Mouse (Mus musculus): Measurements from ENCODE around the gene Depdc5. TPM values are rescaled to one million over a fixed set of nuclear protein-coding genes. Genes with fewer than 3 reads are reported as not detected.

The Depdc5 gene
- total and polyA plus RNA-seq, 3 experiments: 21.1 to 39.3 (median 36.6) TPM

GRCm38 (mm10) chr5:32934654-32935053, 71.2 kb downstream of the Depdc5 start:
- in situ Hi-C loops (cut with MboI; ENCODE audit: low pct_ligation_motif_present, low pct_unique_long_range_greater_than_20kb, low sequenced_read_pairs): loop anchor here (25.0 kb wide), 1 partner anchor 203 kb away; no protein-coding TSS in a partner anchor
- no peak for TF ChIP-seq CHD1 (IDR thresholded peaks at IDR 0.05; ENCODE audit: low read depth, low read length)
- peak; percentile 11 for TF ChIP-seq RAD21 (IDR thresholded peaks at IDR 0.05; ENCODE audit: low read depth, low read length)
- peak; percentile 56 for TF ChIP-seq SMC3 (IDR thresholded peaks at IDR 0.05; ENCODE audit: low read depth, low read length)
- TF ChIP-seq MYC (IDR thresholded peaks at IDR 0.05; ENCODE audit: low read depth, low read length): peak; percentile 56
- peak in 1 of 2 experiments; percentile 75; a peak in 2 of 4 replicates for TF ChIP-seq CTCF (conservative IDR thresholded peaks at IDR 0.05 in 1 of 2, IDR thresholded peaks at IDR 0.05 in 1 of 2; ENCODE audit: low read depth in 2 of 2, low read length in 2 of 2)
- TF ChIP-seq MXI1 (IDR thresholded peaks at IDR 0.05; ENCODE audit: low read depth, low read length): no peak
- Histone ChIP-seq H3K9me3 (replicated peaks; ENCODE audit: low read length) (no peaks in the 10 kb centered on the region), H3K4me3 (replicated peaks in 1 of 3; ENCODE audit: low read depth in 2 of 3, low read length in 2 of 3, poor library complexity in 1 of 3) (no peak overlapping the region), H3K36me3 (replicated peaks in 1 of 2; ENCODE audit: control insufficient read depth in 1 of 2, insufficient read depth in 1 of 2, low read length in 1 of 2) (peaks cover 52 to 77% of the 10 kb centered on the region in 2 experiments), H3K79me2 (replicated peaks; ENCODE audit: control insufficient read depth, extremely low read depth, insufficient read depth, poor library complexity, severe bottlenecking) (no peaks in the 10 kb centered on the region), H3K27ac (ENCODE audit: insufficient read depth, low read depth) (no peak overlapping the region), H3K9ac (ENCODE audit: insufficient read depth, low read depth) (no peak overlapping the region), H3K4me2 (ENCODE audit: insufficient read depth, low read depth, poor library complexity, severe bottlenecking) (no peak overlapping the region), H3K27me3 (replicated peaks) (no peaks in the 10 kb centered on the region), H3K4me1 (ENCODE audit: control insufficient read depth in 1 of 2, insufficient read depth in 2 of 2) (peaks cover 0 to 19% of the 10 kb centered on the region in 2 experiments; a peak in 3 of 4 replicates)
- dilution Hi-C loops (cut with MboI; ENCODE audit: extremely low pct_ligation_motif_present, extremely low pct_unique_long_range_greater_than_20kb, low sequenced_read_pairs): no loop called here
- peak; percentile 49 for DNase-seq (ENCODE audit: extremely low read depth)

- Histone ChIP-seq H3K9me3 (replicated peaks; ENCODE audit: low read length) (no peaks in the 10 kb centered on the region), H3K27me3 (replicated peaks) (no peaks in the 10 kb centered on the region), H3K4me2 (ENCODE audit: insufficient read depth, low read depth, poor library complexity, severe bottlenecking) (no peak overlapping the region), H3K27ac (ENCODE audit: insufficient read depth, low read depth) (no peak overlapping the region), H3K9ac (ENCODE audit: insufficient read depth, low read depth) (no peak overlapping the region), H3K36me3 (replicated peaks in 1 of 2; ENCODE audit: control insufficient read depth in 1 of 2, insufficient read depth in 1 of 2, low read length in 1 of 2) (peaks cover 77 to 91% of the 10 kb centered on the region in 2 experiments), H3K4me3 (replicated peaks in 1 of 3; ENCODE audit: low read depth in 2 of 3, low read length in 2 of 3, poor library complexity in 1 of 3) (no peak overlapping the region), H3K4me1 (ENCODE audit: control insufficient read depth in 1 of 2, insufficient read depth in 2 of 2) (peaks cover 0 to 8% of the 10 kb centered on the region in 2 experiments; a peak in 2 of 4 replicates), H3K79me2 (replicated peaks; ENCODE audit: control insufficient read depth, extremely low read depth, insufficient read depth, poor library complexity, severe bottlenecking) (no peaks in the 10 kb centered on the region)
- in situ Hi-C loops (cut with MboI; ENCODE audit: low pct_ligation_motif_present, low pct_unique_long_range_greater_than_20kb, low sequenced_read_pairs): loop anchor here (25.0 kb wide), 1 partner anchor 197 kb away; no protein-coding TSS in a partner anchor
- TF ChIP-seq CHD1 (IDR thresholded peaks at IDR 0.05; ENCODE audit: low read depth, low read length) (no peak), TCF12 (IDR thresholded peaks at IDR 0.05; ENCODE audit: low read depth, low read length) (no peak), USF2 (conservative IDR thresholded peaks at IDR 0.05; ENCODE audit: low read depth, low read length) (no peak), EP300 (IDR thresholded peaks at IDR 0.05; ENCODE audit: low read length) (no peak), TBP (conservative IDR thresholded peaks at IDR 0.05; ENCODE audit: low read depth, low read length) (no peak), NRF1 (IDR thresholded peaks at IDR 0.05; ENCODE audit: low read depth, low read length) (no peak), ETS1 (conservative IDR thresholded peaks at IDR 0.05; ENCODE audit: low read depth, low read length) (no peak), ZKSCAN1 (IDR thresholded peaks at IDR 0.05; ENCODE audit: borderline replicate concordance, low read depth, low read length) (no peak), ZMIZ1 (IDR thresholded peaks at IDR 0.05; ENCODE audit: low read depth, low read length) (no peak), CTCF (conservative IDR thresholded peaks at IDR 0.05 in 1 of 2, IDR thresholded peaks at IDR 0.05 in 1 of 2; ENCODE audit: low read depth in 2 of 2, low read length in 2 of 2) (no peak), MAZ (IDR thresholded peaks at IDR 0.05; ENCODE audit: low read depth, low read length) (no peak), E2F4 (IDR thresholded peaks at IDR 0.05; ENCODE audit: insufficient replicate concordance, low read depth, low read length) (no peak), CHD2 (IDR thresholded peaks at IDR 0.05; ENCODE audit: low read length) (no peak), IRF4 (IDR thresholded peaks at IDR 0.05; ENCODE audit: low read depth, low read length) (no peak), MAFK (IDR thresholded peaks at IDR 0.05; ENCODE audit: insufficient replicate concordance, low read length) (no peak), POLR2AphosphoS2 (IDR thresholded peaks at IDR 0.05; ENCODE audit: low read depth, low read length) (no peak), ZC3H11A (IDR thresholded peaks at IDR 0.05; ENCODE audit: low read depth, low read length) (no peak), MYC (IDR thresholded peaks at IDR 0.05; ENCODE audit: low read depth, low read length) (no peak)
- dilution Hi-C loops (cut with MboI; ENCODE audit: extremely low pct_ligation_motif_present, extremely low pct_unique_long_range_greater_than_20kb, low sequenced_read_pairs): no loop called here
- peak; percentile 21 for DNase-seq (ENCODE audit: extremely low read depth)
Measured at GRCm38 (mm10) chr5:32940586-32940985, 77.1 kb downstream of the Depdc5 start.
